Mouse (Mus musculus) liver, embryonic 14.5 days (tissue): ENCODE results near the gene Rgs9.

Source experiments
- CTCF ChIP-seq: IDR thresholded peaks from 2 replicates; pipeline ENCODE4 v1.5.1; 2016; ENCODE audit warnings: antibody characterized with exemption, low read depth, control low read depth
- EP300 ChIP-seq: IDR thresholded peaks from 2 replicates; pipeline ENCODE4 v1.6.1; 2016; ENCODE audit warnings: antibody characterized with exemption, low read depth

- no peak for TF ChIP-seq EP300
- no peak for TF ChIP-seq CTCF
Observed at GRCm38 (mm10) chr11:109246920-109247319, 51.0 kb downstream of the Rgs9 start.
